Mouse (Mus musculus): ENCODE results near the gene Ksr2. TPM values are rescaled to one million over a fixed set of nuclear protein-coding genes. Genes with fewer than 3 reads are reported as not detected.

Gene Ksr2
- total RNA-seq, 2 experiments from 2014 or later: 34.7 to 35.9 TPM

GRCm38 (mm10) chr5:117481162-117481561 lies 67.4 kb downstream of the Ksr2 start:
- DNase-seq (ENCODE audit: low spot score in 2 of 2): no peak

GRCm38 (mm10) chr5:117481586-117481985 lies 67.8 kb downstream of the Ksr2 start:
- DNase-seq (ENCODE audit: low spot score in 2 of 2): no peak

- DNase-seq (ENCODE audit: low spot score in 2 of 2): no peak
Measured at GRCm38 (mm10) chr5:117482013-117482412, 68.2 kb downstream of the Ksr2 start.

GRCm38 (mm10) chr5:117485411-117485810 lies 71.6 kb downstream of the Ksr2 start:
- DNase-seq (ENCODE audit: low spot score in 2 of 2): no peak

GRCm38 (mm10) chr5:117486092-117486491 lies 72.3 kb downstream of the Ksr2 start:
- DNase-seq (ENCODE audit: low spot score in 2 of 2): no peak

- no peak for DNase-seq (ENCODE audit: low spot score in 2 of 2)
Measured at GRCm38 (mm10) chr5:117488155-117488554, 74.4 kb downstream of the Ksr2 start.

GRCm38 (mm10) chr5:117488670-117489325 lies 75.0 kb downstream of the Ksr2 start:
- no peak for DNase-seq (ENCODE audit: low spot score in 2 of 2)

- DNase-seq (ENCODE audit: low spot score in 2 of 2): peak; percentile 60 to 68
Measured at GRCm38 (mm10) chr5:117492933-117493863, 79.4 kb downstream of the Ksr2 start.

GRCm38 (mm10) chr5:117493947-117494346 lies 80.1 kb downstream of the Ksr2 start:
- peak; percentile 70 to 84 for DNase-seq (ENCODE audit: low spot score in 2 of 2)

GRCm38 (mm10) chr5:117497084-117497483 lies 83.3 kb downstream of the Ksr2 start:
- DNase-seq (ENCODE audit: low spot score in 2 of 2): no peak

GRCm38 (mm10) chr5:117502611-117503010 lies 88.8 kb downstream of the Ksr2 start:
- no peak for DNase-seq (ENCODE audit: low spot score in 2 of 2)

- DNase-seq (ENCODE audit: low spot score in 2 of 2): no peak
Measured at GRCm38 (mm10) chr5:117504431-117504830, 90.6 kb downstream of the Ksr2 start.

GRCm38 (mm10) chr5:117505204-117505603 lies 91.4 kb downstream of the Ksr2 start:
- DNase-seq (ENCODE audit: low spot score in 2 of 2): peak; percentile 69 to 77

- DNase-seq (ENCODE audit: low spot score in 2 of 2): no peak
Measured at GRCm38 (mm10) chr5:117505769-117506168, 92.0 kb downstream of the Ksr2 start.

- DNase-seq (ENCODE audit: low spot score in 2 of 2): peak; percentile 60 to 72
Measured at GRCm38 (mm10) chr5:117506406-117506805, 92.6 kb downstream of the Ksr2 start.

GRCm38 (mm10) chr5:117509511-117510375 lies 95.9 kb downstream of the Ksr2 start:
- peak in 1 of 2 experiments; percentile 52 for DNase-seq (ENCODE audit: low spot score in 2 of 2)

- no peak for DNase-seq (ENCODE audit: low spot score in 2 of 2)
Measured at GRCm38 (mm10) chr5:117510864-117511263, 97.1 kb downstream of the Ksr2 start.

- no peak for DNase-seq (ENCODE audit: low spot score in 2 of 2)
Measured at GRCm38 (mm10) chr5:117515396-117515795, 101.6 kb downstream of the Ksr2 start.

- no peak for DNase-seq (ENCODE audit: low spot score in 2 of 2)
Measured at GRCm38 (mm10) chr5:117515861-117516260, 102.1 kb downstream of the Ksr2 start.

- peak; percentile 78 for DNase-seq (ENCODE audit: low spot score in 2 of 2)
Measured at GRCm38 (mm10) chr5:117516597-117516996, 102.8 kb downstream of the Ksr2 start.

- DNase-seq (ENCODE audit: low spot score in 2 of 2): no peak
Measured at GRCm38 (mm10) chr5:117519858-117520495, 106.2 kb downstream of the Ksr2 start.

All from layer of hippocampus, postnatal 14 days (tissue).